Mouse (Mus musculus) cerebellum, adult 2 months (tissue): ENCODE results near the gene Izumo4.

ENCODE experiments used
- CTCF ChIP-seq: fragments of 200-500 bp; IDR thresholded peaks from 2 replicates; pipeline ENCODE4 v1.5.1; 2011; ENCODE audit warnings: low read depth, mild to moderate bottlenecking, control low read depth, low read length, moderate library complexity, borderline replicate concordance; ENCODE audit not compliant: insufficient read depth
- POLR2A ChIP-seq: fragments of 200-500 bp; IDR thresholded peaks from 2 replicates; pipeline ENCODE4 v1.6.1; 2011; ENCODE audit warnings: low read length, control low read depth, borderline replicate concordance; ENCODE audit not compliant: insufficient read depth

DNA sequence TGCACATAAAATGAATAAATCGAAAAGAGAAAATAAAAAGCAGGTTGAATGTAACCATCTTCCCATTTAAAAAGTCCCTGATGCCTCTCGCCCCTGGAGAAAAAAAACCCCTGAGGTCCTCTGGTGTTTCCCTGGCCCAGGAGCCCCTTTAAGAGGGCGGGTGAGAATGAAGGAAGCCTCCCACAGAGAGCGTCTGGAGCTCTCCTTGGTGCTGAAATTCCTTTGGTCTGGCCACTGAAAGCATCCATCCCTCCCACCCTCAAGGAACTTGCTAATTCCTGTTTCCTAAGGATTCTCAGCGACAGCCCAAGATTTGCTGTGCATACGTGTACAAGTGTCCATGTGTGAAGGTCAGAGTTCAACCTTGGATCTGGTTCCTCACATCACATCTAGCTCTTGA lies 46.6 kb downstream of the Izumo4 start:
- TF ChIP-seq POLR2A, result no peak
- no peak for TF ChIP-seq CTCF
